Mouse (Mus musculus) olfactory bulb, adult 2 months (tissue): Measurements from ENCODE around the gene Wt1. TPM values are rescaled to one million over a fixed set of nuclear protein-coding genes. Genes with fewer than 3 reads are reported as not detected.

ENCODE experiments used
- H3K27ac ChIP-seq: fragments of 200-500 bp; 2 replicates; pipeline ENCODE4 v1.5.1; 2012; ENCODE audit warnings: low read depth, low read length; ENCODE audit not compliant: insufficient read depth
- H3K4me1 ChIP-seq: fragments of 200-500 bp; 2 replicates; pipeline ENCODE4 v1.6.1; 2012; ENCODE audit warnings: low read length; ENCODE audit not compliant: control insufficient read depth, insufficient read depth
- H3K4me3 ChIP-seq: fragments of 200-500 bp; 2 replicates; pipeline ENCODE4 v1.5.1; 2012; ENCODE audit warnings: mild to moderate bottlenecking, low read depth, low read length, moderate library complexity; ENCODE audit not compliant: insufficient read depth
- CTCF ChIP-seq: fragments of 200-500 bp; IDR thresholded peaks from 2 replicates; pipeline ENCODE4 v1.5.1; 2012; ENCODE audit warnings: low read depth, mild to moderate bottlenecking, low read length, moderate library complexity; ENCODE audit not compliant: insufficient read depth
- POLR2A ChIP-seq: fragments of 200-500 bp; IDR thresholded peaks from 2 replicates; pipeline ENCODE4 v1.6.1; 2012; ENCODE audit warnings: mild to moderate bottlenecking, low read depth, low read length, moderate library complexity; ENCODE audit not compliant: insufficient read depth
- WGBS: fragments of 180-500 bp; shearing (Covaris S2); methylation state at CpG from one replicate; pipeline ENCODE4 v1.1.7; 2018; 5-methylcytosine and 5-hydroxymethylcytosine counted together
- polyA plus RNA-seq: library from polyadenylated mRNA; stranded (reverse); fragments of >200 nt; gene quantifications from 2 replicates; pipeline ENCODE4 v1.2.4, GENCODE M21; 2012; ENCODE audit warnings: low replicate concordance; ENCODE audit not compliant: missing spikeins, insufficient read depth, insufficient read length

Wt1 gene
- polyA plus RNA-seq, 1 experiment, result not detected

GRCm38 (mm10) chr2:105160949-105161348 lies 34.6 kb downstream of the Wt1 start:
- Histone ChIP-seq H3K4me3 (no peak overlapping the region), H3K4me1 (no peaks in the 10 kb centered on the region), H3K27ac (no peak overlapping the region)
- 85% methylated on average over 2 of the region's 2 CpGs for WGBS
- no peak for TF ChIP-seq POLR2A
- TF ChIP-seq CTCF, result no peak

- H3K4me3 ChIP-seq, result no peak overlapping the region
- H3K27ac ChIP-seq, result no peak overlapping the region
- no peaks in the 10 kb centered on the region for H3K4me1 ChIP-seq
- WGBS, result 43% methylated on average over 4 of the region's 4 CpGs
- TF ChIP-seq CTCF (no peak), POLR2A (no peak)
Observed at GRCm38 (mm10) chr2:105162763-105163162, 36.4 kb downstream of the Wt1 start.

DNA sequence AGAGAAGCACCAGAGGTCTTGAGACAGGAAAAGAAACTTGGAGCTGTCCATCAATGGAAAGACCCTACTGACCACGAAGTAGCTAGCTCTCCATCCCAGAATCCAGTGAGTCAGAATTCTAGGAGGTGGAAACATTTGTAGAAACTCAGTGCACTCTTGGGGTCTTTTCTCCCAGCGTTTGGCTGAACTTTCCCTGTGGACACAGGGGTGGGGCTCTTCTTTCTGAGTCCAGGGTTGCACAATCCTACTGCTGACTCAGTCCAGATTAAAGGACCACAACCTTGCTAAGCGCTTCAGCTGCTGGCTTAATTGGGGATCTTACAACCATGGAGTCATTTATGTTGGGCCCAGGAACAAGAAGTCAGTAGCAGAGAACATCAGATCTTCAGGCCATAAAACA lies 41.8 kb downstream of the Wt1 start:
- TF ChIP-seq POLR2A (no peak), CTCF (no peak)
- Histone ChIP-seq H3K27ac (no peak overlapping the region), H3K4me1 (no peaks in the 10 kb centered on the region), H3K4me3 (no peak overlapping the region)
- 80% methylated on average over 3 of the region's 3 CpGs for WGBS

GRCm38 (mm10) chr2:105174254-105174653 lies 47.9 kb downstream of the Wt1 start:
- TF ChIP-seq CTCF (no peak), POLR2A (no peak)
- H3K4me3 ChIP-seq, result no peak overlapping the region
- WGBS, result 47% methylated on average over 2 of the region's 2 CpGs
- H3K4me1 ChIP-seq, result no peaks in the 10 kb centered on the region
- no peak overlapping the region for H3K27ac ChIP-seq

DNA sequence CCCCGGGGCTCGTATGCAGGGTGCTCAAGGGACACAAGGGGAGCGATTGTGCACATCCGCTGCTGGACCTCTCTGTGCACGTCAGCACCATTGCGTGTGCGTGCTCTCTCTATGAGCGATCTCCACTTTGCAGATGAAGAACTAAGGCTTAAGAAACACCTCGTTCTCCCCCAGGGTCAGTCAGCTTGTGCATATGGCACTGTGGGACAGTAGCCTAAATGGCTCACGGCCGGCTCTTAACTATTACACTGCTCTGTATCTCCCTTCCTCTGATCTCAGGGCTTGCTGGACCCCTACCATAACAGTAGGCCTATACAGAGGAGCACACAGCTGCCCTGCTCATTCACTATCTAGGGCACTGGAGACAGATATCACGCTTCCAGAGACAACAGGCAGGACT lies 52.5 kb downstream of the Wt1 start:
- 95% methylated on average over 12 of the region's 12 CpGs for WGBS
- TF ChIP-seq CTCF (no peak), POLR2A (no peak)

DNA sequence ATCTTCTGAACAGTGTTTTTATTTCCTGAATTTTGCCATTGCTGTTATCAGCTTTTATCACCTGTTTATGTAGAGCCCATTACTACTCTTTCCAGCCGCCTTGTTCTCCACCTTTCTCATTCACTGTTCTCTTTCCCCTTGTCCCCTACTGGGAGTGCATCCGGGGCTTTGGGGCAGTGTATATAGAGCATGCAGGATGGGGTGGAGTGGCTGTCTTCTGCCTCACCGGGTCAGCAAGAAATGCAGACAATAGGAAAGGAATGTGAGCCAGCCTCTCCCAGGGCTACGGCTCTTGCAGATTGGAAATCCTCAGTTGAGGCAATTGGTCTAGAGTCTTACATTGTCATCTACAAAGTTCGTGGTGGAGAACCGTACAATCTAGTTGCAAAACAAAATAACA lies 56.2 kb downstream of the Wt1 start:
- Histone ChIP-seq H3K4me1 (no peaks in the 10 kb centered on the region), H3K27ac (no peak overlapping the region), H3K4me3 (no peak overlapping the region)
- TF ChIP-seq POLR2A (no peak), CTCF (no peak)
- WGBS, result 45% methylated on average over 6 of the region's 6 CpGs

More for the DNA sequence above, 52.5 kb downstream of the Wt1 start:
- Histone ChIP-seq H3K27ac (no peak overlapping the region), H3K4me1 (no peaks in the 10 kb centered on the region), H3K4me3 (no peak overlapping the region)

DNA sequence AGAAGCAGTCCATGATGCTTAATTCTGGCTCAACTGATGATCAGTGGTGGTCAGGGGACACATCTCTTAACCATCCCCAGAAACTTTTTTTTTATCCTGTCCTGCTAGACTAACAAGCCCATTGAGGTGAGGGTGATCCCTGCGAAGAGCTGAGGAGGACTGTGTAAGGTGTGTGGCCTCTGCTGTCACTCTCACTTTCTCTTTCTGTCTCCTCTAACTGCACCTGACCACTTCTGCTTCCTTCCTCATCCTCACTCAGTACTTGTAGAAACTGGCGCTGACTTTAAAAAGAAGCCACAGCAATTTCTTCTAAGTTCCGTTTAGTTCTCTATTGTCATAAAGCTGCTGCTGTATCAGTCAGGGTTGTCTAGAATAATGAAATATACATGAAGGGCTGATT lies 58.8 kb downstream of the Wt1 start:
- no peak overlapping the region for H3K27ac ChIP-seq
- H3K4me1 ChIP-seq, result no peaks in the 10 kb centered on the region
- no peak for TF ChIP-seq POLR2A
- TF ChIP-seq CTCF, result no peak
- WGBS, result 88% methylated on average over 3 of the region's 3 CpGs
- H3K4me3 ChIP-seq, result no peak overlapping the region

- no peak overlapping the region for H3K4me3 ChIP-seq
Observed at GRCm38 (mm10) chr2:105185768-105186529, 59.6 kb downstream of the Wt1 start.

GRCm38 (mm10) chr2:105186591-105186990 lies 60.3 kb downstream of the Wt1 start:
- Histone ChIP-seq H3K4me1 (no peaks in the 10 kb centered on the region), H3K27ac (no peak overlapping the region), H3K4me3 (no peak overlapping the region)
- 79% methylated on average over 5 of the region's 5 CpGs for WGBS
- TF ChIP-seq POLR2A (no peak), CTCF (no peak)

More at GRCm38 (mm10) chr2:105185768-105186529, 59.6 kb downstream of the Wt1 start:
- 65% methylated on average over 13 of the region's 13 CpGs for WGBS
- no peak for TF ChIP-seq CTCF
- no peak for TF ChIP-seq POLR2A
- Histone ChIP-seq H3K27ac (no peak overlapping the region), H3K4me1 (no peaks in the 10 kb centered on the region)
